Mouse (Mus musculus): ENCODE measurements around the gene Aldh3a2.

Aldh3a2 gene

DNA sequence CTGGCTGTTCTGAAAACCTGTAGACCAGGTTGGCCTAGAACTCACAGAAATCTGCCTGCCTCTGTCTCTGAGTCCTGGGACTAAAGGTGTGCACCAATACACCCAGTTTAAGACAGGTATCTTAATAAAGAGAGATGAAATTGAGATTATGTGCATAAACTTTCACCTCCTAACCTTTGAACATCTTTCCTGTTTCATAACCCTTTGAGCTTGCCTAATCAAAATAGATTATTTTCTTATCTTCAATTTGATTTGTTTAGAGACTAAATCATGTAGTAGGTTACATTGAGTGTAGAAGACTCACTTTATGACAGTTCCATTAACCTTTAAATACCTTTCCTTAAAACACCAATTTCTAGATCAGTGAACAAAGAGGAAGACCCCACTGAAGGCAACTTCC, 4.3 kb upstream of the Aldh3a2 start:
- DNase-seq: no peak

DNA sequence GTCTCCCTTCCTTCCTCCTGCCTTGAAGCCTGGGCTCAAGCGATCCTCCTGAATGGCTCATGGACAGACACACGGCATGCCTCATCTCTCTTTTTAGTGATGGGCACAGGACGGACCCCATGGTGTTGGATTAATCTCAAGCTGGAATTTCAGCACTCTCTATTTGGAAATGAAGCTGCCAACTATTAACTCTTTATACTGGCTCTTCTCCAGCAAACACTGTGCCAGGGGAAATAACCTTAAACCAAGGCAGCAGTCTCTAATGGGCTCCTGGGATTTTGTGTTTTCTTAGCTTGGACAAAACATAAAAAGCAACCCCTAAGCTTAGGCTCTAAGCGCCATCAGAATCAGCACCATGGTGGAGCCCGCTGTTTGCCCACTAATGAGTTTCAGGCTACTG, 3.1 kb upstream of the Aldh3a2 start:
- no peak for DNase-seq

DNA sequence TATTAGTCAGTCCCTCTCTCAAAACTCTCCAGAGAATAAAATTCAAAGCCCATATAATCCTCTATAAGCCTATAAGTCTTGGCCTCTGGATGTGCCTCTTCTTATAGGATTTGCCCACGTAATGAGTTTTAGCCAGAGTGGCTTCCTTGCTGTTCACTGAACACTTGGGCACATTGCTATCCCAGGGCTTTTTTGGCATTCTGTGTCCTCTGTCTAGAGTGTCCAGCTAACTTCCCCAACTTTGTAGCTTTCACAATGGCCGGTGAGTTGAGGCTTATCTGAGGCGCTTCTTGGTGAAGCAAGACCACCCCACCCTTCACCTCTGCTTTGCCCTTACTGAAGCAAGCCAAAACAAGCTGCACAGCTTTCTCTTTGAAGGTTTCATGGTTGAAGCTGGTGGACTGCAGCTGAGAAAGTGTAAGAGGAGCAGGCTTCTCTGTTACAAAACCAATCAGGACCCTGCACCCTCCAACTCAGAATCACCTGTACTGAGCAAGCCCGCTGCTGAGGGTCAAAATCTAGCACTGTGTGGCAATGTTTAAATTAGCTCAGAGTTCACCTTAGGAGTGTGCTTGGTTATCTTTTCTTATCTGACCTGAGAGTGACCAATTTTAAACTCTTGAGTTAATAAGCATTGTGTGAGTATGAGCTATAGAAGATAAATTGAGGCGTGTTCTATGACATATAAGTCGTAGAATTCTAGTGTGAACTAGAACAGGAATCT, 1.5 kb upstream of the Aldh3a2 start:
- DNase-seq: no peak

DNA sequence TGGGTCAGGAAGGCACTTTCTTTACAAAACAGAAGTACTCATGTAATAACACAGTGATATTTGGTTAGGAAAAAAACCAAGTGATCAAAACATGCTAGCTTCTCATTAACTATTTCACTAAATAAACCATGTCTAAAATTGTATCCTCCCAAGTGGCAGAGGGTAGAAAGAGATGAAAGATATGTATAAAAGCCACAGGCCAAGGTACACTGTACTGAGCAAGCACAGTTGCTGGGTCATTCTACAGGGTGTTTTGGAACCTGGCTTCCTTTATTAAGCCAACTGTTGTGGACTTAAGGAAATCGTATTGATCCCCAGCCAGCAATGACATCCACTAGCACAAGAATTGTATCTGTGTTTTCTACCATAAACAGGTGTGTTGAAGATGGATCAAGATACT, 3.4 kb downstream of the Aldh3a2 start:
- no peak for DNase-seq

DNA sequence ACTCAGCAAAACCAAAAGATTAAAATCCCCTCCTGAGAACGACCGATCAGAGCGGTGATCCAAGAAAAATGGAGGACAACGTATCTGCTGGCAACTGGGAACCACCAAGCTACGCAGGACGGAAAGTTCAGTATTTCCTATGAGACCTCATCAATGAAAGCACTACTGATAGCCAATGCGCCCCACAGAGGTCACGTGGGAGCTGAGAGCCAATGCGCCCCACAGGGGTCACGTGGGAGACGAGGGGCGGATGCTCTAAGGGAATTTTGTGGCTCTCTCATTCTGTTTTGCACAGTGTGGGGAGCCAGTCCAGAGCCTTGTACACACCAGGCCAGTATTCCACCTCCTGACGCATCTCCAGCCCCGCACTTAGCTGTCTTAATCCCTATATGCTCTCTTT, 4.7 kb downstream of the Aldh3a2 start:
- DNase-seq: no peak

DNA sequence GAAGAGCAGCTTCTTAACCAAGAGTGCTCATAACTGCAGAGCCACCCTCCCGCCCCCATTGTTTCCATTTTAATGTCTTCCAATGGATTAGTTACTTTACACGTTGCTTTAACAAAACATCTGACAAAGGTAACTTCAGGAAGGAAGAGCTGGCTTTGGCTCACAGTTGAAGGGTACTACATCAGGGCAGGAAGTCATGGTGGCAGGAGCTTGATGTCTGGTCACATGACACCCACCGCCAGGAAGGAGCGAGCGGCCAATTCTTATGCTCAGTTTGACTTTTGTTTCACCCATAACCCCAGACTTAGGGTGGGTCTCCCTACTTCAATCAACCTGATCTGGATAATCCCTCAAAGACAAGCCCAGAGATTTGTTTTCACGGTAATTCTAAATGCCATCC, 8.2 kb downstream of the Aldh3a2 start:
- no peak for DNase-seq

DNA sequence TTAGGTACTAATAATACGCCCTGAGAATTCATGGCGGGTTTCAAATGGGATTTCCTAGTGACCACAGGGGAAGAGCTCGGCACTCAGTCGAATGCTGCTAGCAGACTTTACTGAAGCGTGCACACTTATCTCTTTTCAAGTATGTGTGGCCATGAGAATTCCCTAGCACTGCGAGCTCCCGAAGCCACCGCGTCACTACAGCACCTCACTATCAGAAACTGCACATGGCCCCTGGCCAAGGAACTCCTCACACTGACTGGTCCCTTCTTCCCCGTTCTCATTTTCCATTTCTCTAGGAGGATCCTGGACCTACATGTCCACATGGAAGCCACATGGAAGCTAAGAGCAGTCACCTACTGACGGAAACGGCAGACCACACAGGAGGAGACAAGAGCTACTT, 14.5 kb downstream of the Aldh3a2 start:
- no peak for DNase-seq

DNA sequence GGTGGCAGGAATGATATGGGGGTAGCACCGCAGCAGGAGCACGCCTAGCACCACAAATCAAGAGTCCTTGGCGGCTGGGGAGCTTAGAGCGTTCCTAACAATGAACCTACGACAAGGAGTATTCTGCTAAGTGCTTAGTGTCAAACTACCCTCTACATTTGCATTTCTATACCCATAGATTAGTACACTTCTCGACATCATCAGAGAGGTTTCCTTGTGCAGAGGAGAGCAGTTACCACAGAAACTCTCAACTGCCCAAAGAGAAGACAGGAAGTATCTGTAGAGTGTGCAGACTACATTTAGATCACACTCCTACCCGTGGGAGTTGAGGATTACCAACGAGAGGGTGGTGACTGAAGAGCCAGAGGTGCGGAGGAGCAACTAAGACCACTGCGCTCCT, 15.5 kb downstream of the Aldh3a2 start:
- no peak for DNase-seq

DNA sequence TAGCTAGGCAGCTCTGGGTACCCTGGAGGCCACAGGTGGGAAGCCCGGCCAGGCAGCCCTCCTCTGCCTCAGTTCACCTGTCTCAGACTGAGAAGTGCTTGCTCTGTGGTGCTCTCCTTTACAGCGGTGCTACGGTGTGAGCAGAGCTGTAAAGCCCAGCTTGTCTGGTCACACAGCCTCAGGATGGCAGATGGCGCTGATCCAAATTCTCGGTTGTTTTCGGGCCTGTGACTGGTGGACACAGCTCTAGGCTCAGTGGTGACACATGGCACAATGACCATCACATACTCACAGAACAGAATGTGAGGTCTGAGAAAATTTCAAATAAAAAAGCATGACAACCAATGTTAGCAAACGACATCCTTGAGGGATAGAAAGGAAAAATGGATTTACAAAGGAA, 22.9 kb downstream of the Aldh3a2 start:
- no peak for DNase-seq

DNA sequence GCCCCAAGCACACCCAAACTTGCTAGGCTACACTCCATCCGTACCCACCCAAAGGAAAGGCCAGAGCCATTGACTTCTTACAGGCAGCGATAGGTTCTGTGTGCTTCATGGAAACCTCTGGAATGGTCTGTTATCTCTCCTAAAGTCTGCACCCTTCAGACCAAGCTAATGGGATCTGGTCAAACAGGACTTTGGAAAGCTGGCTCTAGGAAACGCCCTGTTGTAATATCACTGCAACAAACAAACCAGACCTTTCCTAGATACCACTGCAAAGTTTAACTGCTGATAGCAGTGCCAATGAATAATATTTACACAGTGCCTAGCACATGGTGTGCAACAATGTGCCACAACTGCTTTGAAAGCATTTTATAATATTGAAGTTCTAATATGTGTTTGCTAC, 31.2 kb downstream of the Aldh3a2 start:
- no peak for DNase-seq

DNA sequence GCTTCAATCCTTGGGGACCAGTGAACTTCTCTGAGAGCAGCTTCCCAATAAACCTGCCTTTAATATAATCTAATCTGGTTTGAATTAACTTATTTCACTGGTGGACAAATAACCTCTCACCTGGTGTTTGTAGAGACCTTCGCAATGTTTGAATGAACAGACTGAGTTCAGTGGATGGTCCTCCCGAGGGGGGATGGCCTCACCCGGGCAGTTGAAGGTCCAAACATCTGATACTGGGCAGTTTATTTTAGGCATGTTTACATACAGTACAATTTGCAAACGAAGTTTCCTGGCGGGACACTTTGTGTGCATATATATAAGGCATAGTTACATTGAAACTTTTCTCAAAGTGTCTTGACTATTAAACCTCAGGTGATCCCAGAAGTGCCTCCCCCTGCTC, 33.1 kb downstream of the Aldh3a2 start:
- DNase-seq: no peak

DNA sequence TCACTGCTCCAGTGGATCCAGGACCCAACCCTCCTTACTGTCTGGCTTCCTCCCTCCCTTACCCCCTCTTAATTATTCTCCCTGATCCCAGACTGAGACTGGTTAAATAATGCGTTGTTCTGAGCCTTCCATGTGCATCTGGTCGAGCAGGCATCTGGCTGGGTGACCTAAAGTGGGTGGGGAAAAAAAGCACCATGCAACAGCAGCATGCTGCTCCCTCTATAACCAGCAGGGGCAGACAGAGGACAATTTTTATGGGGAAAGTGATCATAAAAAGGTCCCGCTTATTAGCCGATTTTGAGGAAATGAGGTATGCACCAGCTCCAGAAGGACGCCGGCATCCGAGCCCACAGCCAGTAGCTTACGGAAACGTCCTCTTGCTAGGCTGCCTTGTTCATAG, 35.9 kb downstream of the Aldh3a2 start:
- peak; percentile 86 for DNase-seq

DNA sequence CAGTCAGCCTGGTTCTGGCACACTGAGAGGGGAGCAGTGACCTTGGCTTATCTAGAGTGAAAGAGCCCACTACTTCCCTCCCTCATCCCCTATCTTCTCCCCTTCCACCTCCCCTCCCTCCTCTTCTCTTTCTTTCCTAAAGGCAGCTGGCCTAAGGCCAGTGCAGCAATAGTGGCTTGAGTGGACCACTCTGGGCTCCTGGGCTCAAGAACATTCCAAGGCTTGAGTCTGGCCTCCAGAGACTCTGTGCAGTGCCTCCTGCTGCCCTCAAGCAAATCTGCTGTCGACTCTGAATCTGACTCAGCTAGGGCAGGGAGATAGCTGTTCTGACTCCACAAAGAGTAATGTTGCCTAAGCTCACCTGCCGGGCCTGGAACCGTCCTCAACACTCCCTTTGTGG, 38.9 kb downstream of the Aldh3a2 start:
- peak; percentile 46 for DNase-seq

DNA sequence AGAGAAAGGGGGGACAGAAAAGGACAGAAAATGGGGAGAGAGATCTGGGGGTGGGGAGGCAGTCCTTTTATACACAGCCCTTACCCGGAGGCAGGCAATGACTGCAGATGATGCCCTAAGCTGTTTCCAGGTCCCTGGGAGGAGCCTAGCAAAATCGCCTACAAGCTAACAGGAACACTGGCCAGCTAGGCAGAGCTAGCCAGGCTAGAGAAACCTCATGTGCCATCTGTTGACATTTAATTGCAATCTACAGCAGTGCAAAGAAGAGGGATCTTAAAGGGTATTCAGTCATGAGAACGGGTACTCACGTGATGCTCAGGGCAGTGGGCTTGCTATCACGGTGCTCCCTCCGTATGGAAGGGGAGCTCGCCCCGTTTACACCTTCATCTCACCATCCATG, 39.4 kb downstream of the Aldh3a2 start:
- DNase-seq: no peak

DNA sequence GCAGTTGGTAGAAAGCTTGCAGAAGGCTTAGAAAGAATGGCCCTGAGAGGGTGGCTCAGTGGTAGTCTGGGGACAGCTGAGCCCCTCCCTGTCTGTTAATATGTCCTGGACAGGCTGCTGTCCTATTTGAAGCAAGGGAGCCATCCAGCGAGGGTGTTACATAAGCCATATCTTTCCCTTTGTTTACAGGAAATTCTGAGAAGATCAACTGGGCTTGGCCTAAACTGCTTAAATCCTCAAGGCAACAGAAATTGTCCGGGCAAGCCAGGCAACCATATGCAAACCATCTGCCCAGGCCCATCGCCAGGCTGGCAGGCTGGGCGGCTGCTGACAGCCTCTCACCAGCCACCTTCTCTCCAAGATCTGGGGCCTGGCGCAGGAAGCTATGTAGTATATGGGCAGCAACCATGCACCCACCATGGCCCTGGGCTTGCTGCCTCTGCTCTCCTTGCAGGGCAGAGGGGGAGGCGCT, 41.3 kb downstream of the Aldh3a2 start:
- peak; percentile 68 for DNase-seq

DNA sequence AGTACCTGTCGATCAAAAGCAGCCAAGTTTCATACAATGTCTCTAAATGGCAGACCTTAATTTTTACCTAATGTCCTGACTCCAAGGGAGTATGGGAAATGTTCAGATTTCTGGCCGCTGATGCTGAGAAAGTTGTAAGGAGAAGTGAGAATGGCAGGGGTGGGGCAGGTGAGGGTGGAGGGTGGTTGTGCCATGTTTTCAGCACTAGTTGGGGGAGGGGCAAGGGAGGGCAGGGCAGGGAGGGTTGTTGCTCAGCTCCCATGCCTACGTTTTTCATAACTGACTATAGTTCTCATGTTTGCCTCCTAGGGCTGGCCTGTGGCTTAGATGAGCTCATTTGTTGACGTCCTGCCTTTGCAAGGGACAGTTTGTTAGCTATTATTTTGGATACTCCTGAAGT, 41.8 kb downstream of the Aldh3a2 start:
- DNase-seq: no peak

DNA sequence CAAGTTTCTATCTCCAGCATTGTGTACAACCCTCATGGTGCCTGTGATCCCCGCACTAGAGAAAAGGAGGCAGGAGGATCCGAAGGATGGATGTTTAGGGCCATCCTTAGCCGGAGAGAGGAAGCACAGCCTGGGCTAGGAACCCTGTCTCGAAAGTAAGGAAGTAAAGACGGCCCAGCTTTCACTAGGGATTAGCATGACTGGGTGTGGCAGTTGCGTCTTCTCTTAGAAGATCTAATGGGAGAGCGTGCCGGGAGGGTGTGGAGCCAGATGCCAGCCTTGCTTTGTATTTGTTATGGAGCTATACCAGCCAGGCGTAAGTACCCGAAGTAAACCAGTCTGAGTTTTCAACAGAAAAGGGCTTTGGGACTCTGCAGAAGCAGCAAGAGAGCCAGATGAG, 42.4 kb downstream of the Aldh3a2 start:
- DNase-seq: no peak

DNA sequence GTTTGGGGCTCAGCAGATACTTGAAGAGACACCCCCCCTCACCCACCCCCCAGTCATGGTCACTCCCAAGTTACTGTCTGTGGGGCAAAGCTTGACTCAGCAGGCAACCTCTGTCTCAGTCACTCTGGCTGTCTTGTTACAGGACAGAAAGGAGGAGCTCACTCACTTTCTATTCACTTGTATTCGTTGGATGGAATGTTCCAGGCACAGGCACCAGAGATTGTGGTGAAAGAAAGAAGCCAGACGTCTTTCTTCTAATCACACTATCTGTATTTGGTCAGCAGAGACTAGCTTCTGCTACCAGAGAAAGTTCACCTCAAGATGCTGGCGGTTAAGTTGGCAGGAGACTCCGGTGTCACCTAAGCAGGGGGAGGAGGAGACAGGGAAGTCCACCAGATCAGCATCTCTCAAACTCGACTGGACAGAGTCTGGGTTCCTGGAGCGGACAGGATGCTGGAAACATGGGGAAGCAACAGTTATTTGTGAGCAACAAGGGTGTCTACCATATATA, 43.0 kb downstream of the Aldh3a2 start:
- no peak for DNase-seq

DNA sequence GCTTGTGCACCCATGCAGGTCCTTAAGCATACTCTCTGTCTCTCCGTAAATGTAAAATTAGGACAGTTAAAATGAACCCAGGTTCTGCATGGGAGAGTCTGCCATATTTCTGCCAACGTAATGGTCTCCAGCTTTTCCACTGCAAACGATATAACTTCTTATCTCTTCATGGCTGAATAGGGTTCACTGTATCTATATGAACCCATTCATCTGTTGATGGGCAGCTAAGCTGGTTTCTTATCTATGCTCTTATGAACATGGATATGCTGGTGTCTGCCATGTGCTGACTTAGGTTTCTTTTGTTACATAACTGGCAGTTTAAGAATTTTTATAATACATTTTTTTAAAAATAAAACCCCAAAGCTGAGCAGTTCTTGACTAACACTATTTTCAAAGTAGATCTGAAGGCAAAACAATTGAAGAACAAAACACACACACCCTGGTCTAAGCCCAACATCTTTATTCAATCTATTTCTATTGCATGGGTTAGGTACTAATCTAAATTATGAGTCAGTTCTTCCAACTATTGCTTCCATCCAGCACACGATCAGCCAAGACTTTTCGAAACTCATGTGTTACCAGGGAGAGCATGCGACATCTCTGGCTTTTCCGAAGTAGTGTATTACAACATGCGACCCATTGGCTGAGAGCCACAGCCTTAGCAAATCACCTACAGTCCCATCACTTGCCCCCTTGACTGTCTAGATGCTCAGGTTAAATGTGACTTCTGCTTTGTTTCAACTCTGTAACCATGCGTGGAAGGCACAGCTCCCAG, 44.1 kb downstream of the Aldh3a2 start:
- no peak for DNase-seq

DNA sequence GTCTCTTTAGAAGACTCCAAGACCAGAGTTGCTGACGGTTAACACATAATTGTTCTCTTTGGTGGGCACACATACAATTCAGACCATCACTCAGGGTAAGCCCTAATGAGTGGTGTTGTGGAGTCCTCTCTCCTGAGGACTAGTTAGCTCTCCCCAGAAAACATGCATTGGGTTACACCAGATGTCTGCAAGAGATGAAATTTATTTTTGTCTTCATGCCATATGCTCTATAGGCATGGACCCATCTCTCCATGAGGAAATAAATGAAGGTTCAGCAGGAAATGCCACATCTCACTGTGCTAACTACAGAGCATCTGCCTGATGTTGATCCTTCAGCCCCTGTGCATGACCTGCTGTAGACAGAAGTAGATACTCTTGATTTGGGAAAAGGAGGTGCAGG, 45.3 kb downstream of the Aldh3a2 start:
- no peak for DNase-seq

DNA sequence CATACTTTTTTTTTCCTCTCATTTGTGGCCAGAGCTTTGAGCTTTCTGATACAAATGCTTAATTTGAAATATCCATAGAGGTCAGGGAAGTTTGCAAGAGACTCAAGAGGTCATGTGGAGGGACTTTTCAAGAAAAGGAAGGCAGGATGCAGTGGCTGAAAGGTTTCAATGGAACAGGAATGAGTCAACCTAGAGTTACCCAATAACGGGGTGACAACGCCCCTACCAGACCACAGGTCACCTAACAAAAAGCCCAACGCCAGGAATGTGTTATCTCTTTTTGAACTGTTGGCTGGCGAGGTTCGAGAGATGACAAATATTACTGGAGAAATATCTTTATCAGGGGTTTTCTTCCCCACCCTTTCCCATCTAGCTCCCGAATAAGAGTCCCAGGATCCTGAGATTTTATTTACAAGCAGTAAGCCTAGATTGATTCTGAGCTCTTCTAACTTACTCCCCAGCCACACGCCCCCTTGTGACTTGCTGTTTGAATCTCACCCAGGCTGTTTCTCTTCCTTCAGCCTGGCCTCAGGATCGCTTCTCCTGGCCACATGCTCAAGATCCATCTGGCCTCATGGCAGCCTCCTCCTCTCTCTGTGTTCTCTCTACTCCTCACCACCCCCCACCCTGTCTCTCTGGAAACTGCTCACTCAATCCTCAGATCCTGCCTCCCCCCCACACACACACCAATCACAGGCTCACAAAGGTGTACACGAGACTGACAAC, 46.9 kb downstream of the Aldh3a2 start:
- peak; percentile 36 for DNase-seq

DNA sequence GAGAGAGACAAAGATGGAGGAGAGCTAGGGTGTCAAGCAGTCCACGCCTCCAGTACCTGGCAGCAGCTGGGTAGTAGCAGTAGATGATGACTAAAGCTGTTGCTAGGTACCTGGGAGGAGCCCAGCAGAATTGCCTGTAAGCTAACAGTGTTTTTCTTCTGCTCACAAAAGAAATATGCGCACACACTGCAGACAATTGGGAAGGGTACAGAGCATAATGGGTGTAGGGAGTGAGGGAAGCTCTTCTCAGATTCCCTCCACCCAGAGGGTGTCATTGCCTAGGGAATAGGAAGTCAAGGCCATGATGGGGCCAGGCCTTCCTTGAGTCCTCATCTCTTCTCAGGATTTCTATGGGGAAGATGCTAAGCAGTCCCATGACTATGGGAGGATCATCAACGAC, 51.3 kb downstream of the Aldh3a2 start:
- DNase-seq: no peak

DNA sequence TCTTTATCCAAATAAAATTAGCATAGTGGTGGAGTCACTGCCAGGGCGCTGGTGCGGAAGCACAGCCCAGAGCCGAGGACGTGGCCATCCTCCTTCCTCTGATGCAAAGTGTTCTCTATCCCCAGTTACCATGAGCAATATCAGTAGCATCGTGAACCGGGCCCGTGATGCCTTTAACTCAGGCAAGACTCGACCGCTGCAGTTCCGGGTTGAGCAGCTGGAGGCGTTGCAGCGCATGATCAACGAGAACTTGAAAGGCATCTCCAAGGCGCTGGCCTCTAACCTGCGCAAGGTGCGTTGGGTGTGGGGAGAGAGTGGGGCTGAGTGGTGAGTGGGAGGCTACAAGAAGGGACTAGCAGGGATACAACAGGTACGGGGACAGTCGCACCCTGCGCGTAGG, 55.2 kb downstream of the Aldh3a2 start:
- peak; percentile 32 for DNase-seq

DNA sequence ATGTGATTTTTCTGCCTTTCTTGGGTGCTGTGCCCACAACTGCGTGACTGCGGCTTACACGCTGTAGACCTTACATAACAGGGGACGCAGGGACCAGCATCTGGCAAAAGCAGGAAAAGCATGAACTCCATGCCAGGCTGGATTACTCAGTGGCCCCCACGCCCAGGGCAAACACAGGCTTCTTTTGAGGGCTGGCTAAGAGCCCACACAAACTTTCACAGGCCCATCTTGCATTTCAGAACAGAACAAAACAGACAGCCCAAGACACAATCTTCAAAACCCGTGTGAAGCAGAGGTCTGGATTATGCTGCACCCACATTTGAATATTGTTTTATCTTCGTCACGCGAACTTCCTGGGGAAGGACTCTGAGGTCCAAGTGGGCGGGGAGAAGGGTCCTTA, 58.9 kb downstream of the Aldh3a2 start:
- peak; percentile 24 for DNase-seq

All from lung, postnatal 10 days (tissue).